Mouse (Mus musculus) E14TG2a.4 (cell line): ENCODE results near the gene Retsat.

Source experiments
- CTCF ChIP-seq: conservative IDR thresholded peaks from 2 replicates; pipeline ENCODE4 v1.5.1; 2014; ENCODE audit warnings: low read length
- NANOG ChIP-seq: IDR thresholded peaks from 2 replicates; pipeline ENCODE4 v1.6.1; 2014; ENCODE audit warnings: borderline replicate concordance, low read length, mixed read lengths
- POU5F1 ChIP-seq: IDR thresholded peaks from 2 replicates; pipeline ENCODE4 v1.6.1; 2014; ENCODE audit warnings: low read length, borderline replicate concordance

GRCm38 (mm10) chr6:72630961-72631360 lies 32.7 kb downstream of the Retsat start:
- no peak for TF ChIP-seq CTCF
- TF ChIP-seq NANOG = no peak
- no peak for TF ChIP-seq POU5F1
